Mouse (Mus musculus) liver, embryonic 14 days (tissue): ENCODE results near the gene Josd1. TPM values are rescaled to one million over a fixed set of nuclear protein-coding genes. Genes with fewer than 3 reads are reported as not detected.

Source experiments
- polyA plus RNA-seq: library from polyadenylated mRNA; depleted of rRNA; stranded (reverse); fragments of >200 nt; gene quantifications from 2 replicates; pipeline ENCODE4 v1.2.3, GENCODE M21; 2012; rRNA removed

Gene Josd1
- 17.7 and 22.5 TPM in 2 replicates for polyA plus RNA-seq

GRCm38 (mm10) chr15:79687646-79688267 is at the start of gene Josd1:
Gene Josd1 (minus strand): TSS chr15:79687919.

GRCm38 (mm10) chr15:79690426-79691022 is 2.8 kb upstream of the Josd1 start, which contains the start of gene Gtpbp1:
Gene Gtpbp1 (plus strand): TSS chr15:79690845.

GRCm38 (mm10) chr15:79670249-79670971 is 17.3 kb downstream of the Josd1 start, which contains the start of gene Tomm22:
Gene Tomm22 (plus strand): TSS chr15:79670861.

GRCm38 (mm10) chr15:79658531-79659375 is 29.0 kb downstream of the Josd1 start, which contains the start of the genes Fam227a and Cby1:
Gene Fam227a (minus strand): TSS chr15:79658956.
Gene Cby1 (plus strand): TSS chr15:79659199.

Other genes with a start within 250 kb of the Josd1 start
- gene Csnk1e, start 232.4 kb downstream of the Josd1 start, polyA plus RNA-seq: 9.3 and 9.7 TPM in 2 replicates
- gene Kcnj4, start 182.7 kb downstream of the Josd1 start, polyA plus RNA-seq: 0.01 TPM in 1 of 2 replicates, not detected in the other
- gene Kdelr3, start 171.5 kb downstream of the Josd1 start, polyA plus RNA-seq: 2.5 and 3.4 TPM in 2 replicates
- gene Ddx17, start 141.2 kb downstream of the Josd1 start, polyA plus RNA-seq: 99.7 and 119 TPM in 2 replicates
- gene Dmc1, start 82.8 kb downstream of the Josd1 start, polyA plus RNA-seq: 0.37 and 0.56 TPM in 2 replicates
- 0.47 and 0.58 TPM in 2 replicates for gene Fam227a, start 29.0 kb downstream of the Josd1 start, polyA plus RNA-seq
- gene Cby1, start 28.7 kb downstream of the Josd1 start, polyA plus RNA-seq: 5.4 and 5.5 TPM in 2 replicates
- gene Tomm22, start 17.1 kb downstream of the Josd1 start, polyA plus RNA-seq: 59.4 and 75.8 TPM in 2 replicates
- gene Gtpbp1, start 2.9 kb upstream of the Josd1 start, polyA plus RNA-seq: 20.3 and 25.3 TPM in 2 replicates
- gene Sun2, start 54.6 kb upstream of the Josd1 start, polyA plus RNA-seq: 5.3 and 6.8 TPM in 2 replicates
- gene Dnal4, start 89.9 kb upstream of the Josd1 start, polyA plus RNA-seq: 5.7 and 5.9 TPM in 2 replicates
- gene Nptxr, start 116.8 kb upstream of the Josd1 start, polyA plus RNA-seq: 0.10 and 0.11 TPM in 2 replicates
- 0.03 TPM in 1 of 2 replicates, not detected in the other for gene Npcd, start 146.3 kb upstream of the Josd1 start, polyA plus RNA-seq
- 6.3 and 7.2 TPM in 2 replicates for gene Cbx6, start 146.8 kb upstream of the Josd1 start, polyA plus RNA-seq
- 27.3 and 33.4 TPM in 2 replicates for gene Apobec3, start 203.7 kb upstream of the Josd1 start, polyA plus RNA-seq